Mouse (Mus musculus): ENCODE measurements around the gene Ppp2ca.
"Not testable (repeated sequence)": the region's sequence is repeated elsewhere in the genome, so short reads cannot be mapped to it uniquely, and the experiment has no call there.

The Ppp2ca gene

DNA sequence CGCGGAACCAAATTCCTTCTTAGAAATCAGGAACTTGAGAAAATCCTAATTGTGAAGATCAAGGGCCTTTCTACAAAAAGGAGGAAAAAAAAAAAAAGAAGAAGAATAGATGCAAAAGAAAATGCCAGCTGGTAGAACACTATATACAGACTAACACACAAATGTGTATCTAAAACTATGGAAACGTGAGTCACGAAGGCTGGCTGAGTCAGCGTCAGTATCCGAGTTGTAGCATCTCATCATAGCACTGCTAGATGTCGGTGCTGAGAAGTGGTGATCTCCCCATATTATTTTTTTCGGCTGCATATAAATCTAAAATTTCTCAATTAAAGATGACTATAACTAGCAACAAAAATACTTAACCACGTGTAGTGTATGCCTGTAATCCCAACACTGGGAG lies 7.2 kb upstream of the Ppp2ca start:
- in situ Hi-C loops (cut with MboI; ENCODE audit: low sequenced_read_pairs): no loop called here

GRCm38 (mm10) chr11:52094568-52094967 lies 3.9 kb upstream of the Ppp2ca start:
- in situ Hi-C loops (cut with MboI; ENCODE audit: low sequenced_read_pairs): no loop called here

DNA sequence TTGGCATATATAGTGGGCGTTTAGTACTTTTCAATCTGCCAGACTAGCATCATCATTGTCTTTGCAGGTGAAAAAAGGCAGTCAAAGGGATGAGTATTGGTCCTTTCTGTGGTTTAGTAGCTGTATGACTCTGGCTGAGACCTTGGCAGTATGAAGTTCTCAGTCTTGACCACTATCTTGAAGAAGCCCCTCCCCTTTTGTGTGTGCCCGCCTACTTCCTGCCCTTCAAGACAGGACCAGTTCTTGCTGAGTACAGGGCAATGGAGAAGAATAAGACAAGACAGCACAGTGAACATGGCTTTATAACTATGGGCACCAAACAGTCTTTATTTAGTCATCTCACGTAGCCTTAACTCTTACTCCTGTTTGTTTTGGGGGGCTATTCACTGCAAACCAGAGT lies 1.5 kb upstream of the Ppp2ca start:
- in situ Hi-C loops (cut with MboI; ENCODE audit: low sequenced_read_pairs): no loop called here

- in situ Hi-C loops (cut with MboI; ENCODE audit: low sequenced_read_pairs): no loop called here
These were observed 885 bp upstream of the Ppp2ca start for GRCm38 (mm10) chr11:52097596-52097995.

- in situ Hi-C loops (cut with MboI; ENCODE audit: low sequenced_read_pairs): no loop called here
These were observed 715 bp downstream of the Ppp2ca start for GRCm38 (mm10) chr11:52099031-52099761.

GRCm38 (mm10) chr11:52099771-52100219 lies 1.3 kb downstream of the Ppp2ca start:
- in situ Hi-C loops (cut with MboI; ENCODE audit: low sequenced_read_pairs): no loop called here

DNA sequence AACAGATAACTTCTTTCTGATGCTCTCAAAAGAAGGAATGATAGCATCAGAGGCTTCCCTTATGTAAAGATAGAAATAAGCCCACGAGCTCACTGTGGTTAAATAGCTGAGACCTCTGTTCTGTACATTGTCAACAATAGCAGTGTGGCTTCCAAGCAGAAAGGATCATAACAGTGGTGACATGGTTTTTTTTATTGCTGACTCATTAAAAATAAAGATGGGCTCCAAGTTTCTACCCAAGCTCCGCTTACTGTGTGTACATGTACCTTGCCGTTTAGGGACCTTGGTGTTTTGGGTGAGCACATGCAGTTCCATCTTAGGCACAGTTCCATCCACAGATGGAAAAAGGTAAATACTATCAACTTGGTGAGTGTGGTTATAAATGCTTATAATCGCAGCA lies 4.5 kb downstream of the Ppp2ca start:
- in situ Hi-C loops (cut with MboI; ENCODE audit: low sequenced_read_pairs): no loop called here

GRCm38 (mm10) chr11:52105503-52105902 lies 7.0 kb downstream of the Ppp2ca start:
- in situ Hi-C loops (cut with MboI; ENCODE audit: low sequenced_read_pairs): no loop called here

- in situ Hi-C loops (cut with MboI; ENCODE audit: low sequenced_read_pairs): no loop called here
These were observed 7.6 kb downstream of the Ppp2ca start for GRCm38 (mm10) chr11:52106037-52106436.

- in situ Hi-C loops (cut with MboI; ENCODE audit: low sequenced_read_pairs): no loop called here
These were observed 8.0 kb downstream of the Ppp2ca start for GRCm38 (mm10) chr11:52106438-52106837.

DNA sequence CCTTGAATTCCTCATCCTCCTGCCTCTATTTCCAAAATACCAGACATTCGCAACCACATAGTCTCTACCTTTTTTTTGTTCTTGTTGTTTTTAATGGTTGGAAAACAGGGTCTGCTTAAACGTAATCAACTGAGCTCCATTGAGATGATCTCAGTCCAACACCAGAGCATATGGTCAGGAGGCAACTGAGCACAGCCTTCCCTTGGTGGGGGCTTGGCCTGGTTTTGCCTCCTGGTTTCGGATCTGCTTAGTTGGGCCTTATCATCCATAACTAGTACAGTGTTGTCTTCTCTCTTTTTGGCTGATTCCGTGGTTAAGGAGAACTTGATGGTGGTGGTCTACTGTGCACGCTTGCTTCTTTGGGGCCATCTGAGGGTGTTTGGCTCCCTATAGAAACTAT lies 10.3 kb downstream of the Ppp2ca start:
- in situ Hi-C loops (cut with MboI; ENCODE audit: low sequenced_read_pairs): no loop called here

DNA sequence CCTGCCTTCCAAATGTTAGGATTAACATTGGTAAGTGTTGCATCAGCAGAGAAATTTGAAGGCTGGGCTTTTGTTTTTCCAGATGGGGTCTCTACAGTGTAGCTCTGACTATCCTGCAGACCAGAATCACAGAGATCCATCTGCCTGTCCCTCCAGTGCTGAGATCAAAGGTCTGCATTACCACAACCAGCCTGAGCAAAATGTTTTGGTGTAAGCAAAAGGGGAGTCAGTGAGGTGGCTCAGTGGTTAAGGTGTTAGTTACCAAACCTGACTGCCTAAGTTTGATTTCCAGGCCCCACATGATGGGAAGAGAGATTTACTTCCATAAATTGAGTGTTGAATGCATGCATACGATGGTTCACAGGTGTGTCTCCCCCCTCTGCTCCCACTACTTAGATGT lies 10.9 kb downstream of the Ppp2ca start:
- in situ Hi-C loops (cut with MboI; ENCODE audit: low sequenced_read_pairs): no loop called here

DNA sequence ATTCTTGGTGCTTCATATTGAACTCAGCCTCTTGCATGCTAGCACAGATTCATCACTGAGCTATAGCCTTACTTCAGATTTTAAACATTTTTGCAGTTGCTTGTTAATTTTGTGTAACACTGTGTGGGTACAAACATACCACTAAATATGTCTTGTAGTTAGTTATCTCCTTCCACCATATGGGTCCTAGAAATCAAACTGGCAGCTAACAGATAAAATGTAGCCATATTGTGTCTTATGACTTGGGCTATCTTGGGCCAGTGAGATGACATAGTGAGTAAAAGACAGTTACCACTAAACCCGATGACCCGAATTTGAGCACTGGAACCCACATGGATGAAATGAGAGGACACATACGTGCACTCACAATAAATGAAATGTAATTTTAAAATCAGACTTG lies 17.0 kb downstream of the Ppp2ca start:
- in situ Hi-C loops (cut with MboI; ENCODE audit: low sequenced_read_pairs): no loop called here

GRCm38 (mm10) chr11:52116117-52116516 lies 17.6 kb downstream of the Ppp2ca start:
- in situ Hi-C loops (cut with MboI; ENCODE audit: low sequenced_read_pairs): not testable (repeated sequence)

DNA sequence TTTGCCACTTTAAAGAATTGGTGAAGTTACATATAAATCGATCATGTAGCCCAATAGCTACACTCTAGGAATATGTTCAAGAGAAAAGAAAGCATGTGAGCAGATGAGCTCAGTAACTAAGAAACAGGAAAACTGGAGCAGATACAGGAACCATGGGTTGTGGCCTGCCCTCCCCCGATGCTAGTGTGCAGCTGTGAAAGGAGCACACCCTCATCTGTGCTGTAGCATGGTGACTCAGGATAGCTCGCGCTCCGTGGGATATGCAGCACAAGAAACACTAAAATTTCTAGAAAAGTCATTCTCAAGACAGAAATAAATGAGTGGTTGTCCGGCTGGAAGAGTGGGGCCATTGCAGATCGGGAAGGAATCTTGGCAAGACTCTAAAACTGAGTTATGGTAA lies 18.7 kb downstream of the Ppp2ca start:
- in situ Hi-C loops (cut with MboI; ENCODE audit: low sequenced_read_pairs): no loop called here

- in situ Hi-C loops (cut with MboI; ENCODE audit: low sequenced_read_pairs): not testable (repeated sequence)
These were observed 21.9 kb downstream of the Ppp2ca start for GRCm38 (mm10) chr11:52120415-52120814.

GRCm38 (mm10) chr11:52122045-52122444 lies 23.6 kb downstream of the Ppp2ca start:
- in situ Hi-C loops (cut with MboI; ENCODE audit: low sequenced_read_pairs): no loop called here

- in situ Hi-C loops (cut with MboI; ENCODE audit: low sequenced_read_pairs): no loop called here
These were observed 26.0 kb downstream of the Ppp2ca start for GRCm38 (mm10) chr11:52124468-52124867.

- in situ Hi-C loops (cut with MboI; ENCODE audit: low sequenced_read_pairs): no loop called here
These were observed 28.7 kb downstream of the Ppp2ca start for GRCm38 (mm10) chr11:52127169-52127568.

DNA sequence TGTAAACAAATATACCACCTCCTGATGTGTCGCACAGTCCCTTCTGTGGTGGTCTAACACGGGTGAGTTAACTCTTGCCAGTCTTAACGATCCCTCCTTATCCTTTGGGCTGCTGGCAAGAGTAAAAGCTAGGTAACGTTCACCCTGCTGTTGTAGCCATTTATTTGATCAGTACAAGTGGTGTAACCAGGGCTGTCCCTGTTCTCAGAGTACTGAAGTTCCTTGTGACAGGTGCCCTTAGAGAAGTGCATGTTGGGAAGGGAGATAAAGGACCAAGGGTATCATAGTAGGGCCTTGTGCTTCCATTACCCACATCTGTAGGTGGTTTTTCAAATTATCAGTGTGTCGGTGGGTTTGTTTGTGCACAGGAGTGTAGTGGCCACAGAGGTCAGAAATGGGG lies 29.3 kb downstream of the Ppp2ca start:
- in situ Hi-C loops (cut with MboI; ENCODE audit: low sequenced_read_pairs): no loop called here

DNA sequence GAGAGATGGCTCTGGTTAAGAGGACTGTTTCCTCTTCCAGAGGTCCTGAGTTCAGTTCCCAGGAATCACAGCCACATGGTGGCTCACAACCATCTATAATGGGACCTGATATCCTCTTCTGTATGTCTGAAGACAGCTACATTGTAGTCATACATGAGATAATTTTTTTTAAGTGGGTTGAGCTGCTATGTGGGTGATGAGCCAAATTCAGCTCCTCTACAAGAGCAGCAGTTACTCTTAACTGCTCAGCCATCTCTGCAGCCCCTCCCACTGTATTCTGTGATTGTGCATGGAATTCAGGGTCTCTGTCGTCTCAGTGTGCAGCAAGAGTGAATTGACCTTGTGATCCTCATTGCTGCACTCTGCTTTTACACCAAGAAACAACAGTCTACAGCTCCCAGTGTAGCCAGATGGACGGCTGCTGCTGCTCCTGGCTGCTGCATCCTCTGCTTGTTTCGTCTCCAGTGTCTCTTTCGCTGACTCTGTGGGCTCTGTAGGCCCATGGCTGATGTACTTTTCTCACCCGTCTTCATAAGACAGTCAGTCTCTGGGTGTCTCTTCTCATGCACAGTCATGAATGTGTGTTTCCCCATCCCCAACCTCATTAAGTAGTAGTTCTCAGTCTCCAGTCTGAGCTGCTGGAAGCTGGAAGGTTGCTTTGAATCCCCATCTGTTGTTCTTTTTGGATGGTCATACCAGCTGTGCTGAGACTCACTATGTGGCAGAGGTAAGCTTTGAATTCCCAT lies 30.0 kb downstream of the Ppp2ca start:
- in situ Hi-C loops (cut with MboI; ENCODE audit: low sequenced_read_pairs): no loop called here

- in situ Hi-C loops (cut with MboI; ENCODE audit: low sequenced_read_pairs): no loop called here
These were observed 30.7 kb downstream of the Ppp2ca start for GRCm38 (mm10) chr11:52129171-52129570.
